Mouse (Mus musculus) lung, adult 2 months (tissue): ENCODE data around the gene Chrna4.

Source experiments
- CTCF ChIP-seq: fragments of 200-500 bp; IDR thresholded peaks from 2 replicates; pipeline ENCODE4 v1.5.1; 2011; ENCODE audit warnings: mild to moderate bottlenecking, low read length, control low read depth; ENCODE audit not compliant: insufficient read depth
- POLR2A ChIP-seq: fragments of 200-500 bp; IDR thresholded peaks from 2 replicates; pipeline ENCODE4 v1.6.1; 2011; ENCODE audit warnings: low read depth, mild to moderate bottlenecking, control low read depth, low read length, borderline replicate concordance; ENCODE audit errors: extremely low read depth

DNA sequence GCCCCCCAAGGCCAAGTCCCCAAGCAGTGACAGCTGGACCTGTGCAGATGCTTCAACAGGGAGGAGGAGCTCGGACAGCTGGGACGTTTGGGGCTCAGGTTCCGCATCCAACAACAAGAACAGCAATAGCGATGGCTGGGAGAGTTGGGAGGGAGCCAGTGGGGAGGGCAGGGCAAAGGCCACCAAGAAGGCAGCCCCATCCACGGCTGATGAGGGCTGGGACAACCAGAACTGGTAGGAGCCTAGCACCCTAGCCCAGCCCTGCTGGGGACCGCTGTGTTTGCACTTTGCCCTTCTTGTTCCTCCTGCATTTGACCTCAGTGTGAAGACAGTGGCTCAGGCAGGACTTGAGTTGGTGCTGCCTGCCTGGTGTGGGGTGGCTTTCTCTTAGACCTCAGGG, 62.2 kb downstream of the Chrna4 start:
- TF ChIP-seq POLR2A (no peak), CTCF (no peak)
